ENCODE assay signal across 12 mouse cellular contexts in genomic region chr19:43511621-43512620, GRCm38 (mm10). TPM values are rescaled to one million over a fixed set of nuclear protein-coding genes. Genes with fewer than 3 reads are reported as not detected.
DNase-seq lines count a peak whose midpoint lies in the region; ATAC-seq lines count a peak whose summit lies in the region.
"Had no signal": no experiment of that assay in that cellular context is flagged by ENCODE, and none has a peak within 500 bp of the region (broad histone marks: within the 10 kb centered on the region; RNA-seq: fewer than 3 reads in every experiment).

No protein-coding gene starts in this region.

- no peaks in the 10 kb centered on the region for H3K9me3 ChIP-seq in heart, embryonic 10.5 days
- no peaks in the 10 kb centered on the region for H3K9me3 ChIP-seq in forebrain, embryonic 14.5 days (replicated peaks; ENCODE audit: control insufficient read depth, low read length)
- H3K9me3 ChIP-seq: forebrain, embryonic 15.5 days; limb, embryonic 15.5 days had no signal

- peaks cover 8% of the 10 kb centered on the region for H3K4me1 ChIP-seq in heart, embryonic 10.5 days
- no peaks in the 10 kb centered on the region for H3K4me1 ChIP-seq in forebrain, embryonic 14.5 days (ENCODE audit: control insufficient read depth, insufficient read depth, low read length)
- H3K4me1 ChIP-seq: forebrain, embryonic 15.5 days; limb, embryonic 15.5 days had no signal

- H3K9ac ChIP-seq in forebrain, embryonic 14.5 days (ENCODE audit: low read length): no peak overlapping the region
- H3K9ac ChIP-seq: forebrain, embryonic 15.5 days; limb, embryonic 15.5 days had no signal

- no peak overlapping the region for H3K27ac ChIP-seq in heart, embryonic 10.5 days
- no peak overlapping the region for H3K27ac ChIP-seq in forebrain, embryonic 14.5 days (ENCODE audit: low read depth, low read length)
- H3K27ac ChIP-seq: forebrain, embryonic 15.5 days; limb, embryonic 15.5 days had no signal

- peak; percentile 47 for DNase-seq in heart, adult 8-10 months (ENCODE audit: low spot score)
- no peak for DNase-seq in heart, embryonic 10.5 days (ENCODE audit: low spot score)
- DNase-seq in NIH3T3 (ENCODE audit: low read depth): peak; percentile 72
- peak; percentile 68 to 71 for DNase-seq in adrenal gland, postnatal 36 days
- peak; percentile 63 to 76 for DNase-seq in kidney, postnatal 36 days
- DNase-seq in thymus, postnatal 10 days (ENCODE audit: low spot score in 2 of 2): no peak
- DNase-seq in embryo, embryonic 10.5 days (ENCODE audit: low spot score): no peak
- DNase-seq in forebrain, embryonic 14.5 days (ENCODE audit: low spot score): no peak
- DNase-seq: embryo, embryonic 11 days; right cerebral cortex, postnatal 14 days had no signal

- WGBS in heart, embryonic 10.5 days: 84% methylated on average over 22 of the region's 22 CpGs
- 86% methylated on average over 22 of the region's 22 CpGs for WGBS in forebrain, embryonic 14.5 days

- H3K36me3 ChIP-seq in heart, embryonic 10.5 days: peaks cover 87% of the 10 kb centered on the region
- peaks cover 31% of the 10 kb centered on the region for H3K36me3 ChIP-seq in forebrain, embryonic 14.5 days (ENCODE audit: control insufficient read depth, insufficient read depth, low read length)

- H3K4me2 ChIP-seq in forebrain, embryonic 14.5 days (ENCODE audit: low read length): no peak overlapping the region
- H3K4me2 ChIP-seq: forebrain, embryonic 15.5 days; limb, embryonic 15.5 days had no signal

- no peak for ATAC-seq in forebrain, embryonic 14.5 days
- ATAC-seq: forebrain, embryonic 15.5 days had no signal

- no peak overlapping the region for H3K4me3 ChIP-seq in heart, embryonic 10.5 days
- H3K4me3 ChIP-seq in forebrain, embryonic 14.5 days (ENCODE audit: low read depth, low read length): no peak overlapping the region
- H3K4me3 ChIP-seq: forebrain, embryonic 15.5 days; limb, embryonic 15.5 days had no signal

- H3K27me3 ChIP-seq in heart, embryonic 10.5 days (ENCODE audit: insufficient read depth, poor library complexity, severe bottlenecking): no peaks in the 10 kb centered on the region
- H3K27me3 ChIP-seq in forebrain, embryonic 14.5 days (replicated peaks; ENCODE audit: control insufficient read depth, insufficient read depth, low read length): no peaks in the 10 kb centered on the region
- H3K27me3 ChIP-seq: forebrain, embryonic 15.5 days; limb, embryonic 15.5 days had no signal

RNA-seq across cellular contexts. Expression of gene Got1, which starts 12.5 kb away (rescaled TPM):
- total RNA-seq in heart, adult 8-10 months (2022): 1,000 to 10,000 TPM in 3 of 4 experiments, 100 to 1,000 TPM in 1; 973 to 1,404 (median 1,052) TPM
- 119 and 176 TPM in 2 replicates for polyA plus RNA-seq in heart, embryonic 10.5 days (2016; fragmentation: Nextera tagmentation; extraction: Ambion mirVana)
- total RNA-seq in adrenal gland, postnatal 36 days (2021): 100 to 1,000 TPM; 279 to 345 TPM
- 56.9 and 65.6 TPM in 2 replicates for polyA plus RNA-seq in forebrain, embryonic 14.5 days (2014; fragmentation: Nextera tagmentation; extraction: Ambion mirVana)

Comparison
In these comparisons a context has a peak if more than half of its experiments do, and no peak if none do; other contexts are left out.
1. DNase-seq: peak in heart, adult 8-10 months (single experiment), NIH3T3 (single experiment), adrenal gland, postnatal 36 days (2 of 2) and kidney, postnatal 36 days (2 of 2); none in heart, embryonic 10.5 days (single experiment), thymus, postnatal 10 days (0 of 2), embryo, embryonic 10.5 days (single experiment) and forebrain, embryonic 14.5 days (single experiment).